Mouse (Mus musculus): ENCODE measurements around the gene Ripply3. TPM values are rescaled to one million over a fixed set of nuclear protein-coding genes. Genes with fewer than 3 reads are reported as not detected.

The Ripply3 gene
- 4.5 and 4.6 TPM in 2 replicates for polyA plus RNA-seq (2015; fragmentation: Nextera tagmentation; extraction: Ambion mirVana)

DNA sequence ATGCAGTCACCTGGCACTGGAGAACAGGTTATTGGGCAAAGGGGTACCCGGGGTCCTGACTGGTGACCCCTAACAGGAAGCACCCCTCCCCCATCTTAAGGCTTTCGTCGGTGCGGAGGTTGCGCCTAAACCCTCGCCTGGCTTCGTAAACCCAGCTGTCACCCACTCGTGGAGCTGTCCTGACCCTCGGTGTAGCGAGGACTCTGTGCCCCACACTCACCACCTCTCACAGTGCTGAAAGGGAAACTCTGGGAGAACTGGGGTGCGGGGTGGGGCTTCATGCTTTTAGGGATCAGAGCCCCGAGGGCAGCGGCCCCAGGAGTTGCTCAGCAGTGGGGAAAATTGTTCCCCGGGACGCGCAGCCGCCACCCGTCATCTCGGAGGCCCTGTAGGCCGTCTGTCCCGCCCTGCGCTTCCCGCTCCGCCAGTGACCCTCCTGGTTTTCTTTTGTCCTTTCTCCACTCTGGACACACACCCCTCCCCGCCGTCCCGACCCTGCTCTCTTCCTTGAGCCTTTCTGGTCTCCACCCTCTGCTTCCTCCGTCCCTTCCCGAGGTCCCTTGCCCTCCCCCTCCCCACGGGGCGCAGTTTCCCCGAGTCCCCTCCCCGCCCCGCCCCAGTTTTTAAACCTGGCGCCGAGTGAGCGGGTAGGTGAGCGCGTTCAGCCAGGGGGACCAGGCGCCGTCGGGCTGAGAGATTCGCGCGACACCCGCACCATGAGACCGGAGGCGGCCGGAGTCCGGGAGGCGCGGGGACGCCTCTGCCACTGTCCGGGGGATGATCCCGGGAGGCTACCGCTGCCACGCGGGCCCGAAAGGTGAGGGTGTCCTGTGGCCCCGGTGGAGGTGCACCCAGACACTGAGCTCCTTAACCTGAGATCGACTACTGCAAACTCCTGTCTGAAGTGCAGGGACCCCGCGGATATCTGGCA lies at the start of gene Ripply3:
Ripply3 (plus strand) TSS at position 640 of the 931 bp plus-strand sequence.
- no peak within 1 kb of the TSS for H3K27ac ChIP-seq (ENCODE audit: low read length)
- WGBS = 2% methylated on average over 63 of the region's 63 CpGs

GRCm38 (mm10) chr16:94283972-94284371 lies 44.2 kb upstream of the Ripply3 start:
- H3K27ac ChIP-seq (ENCODE audit: low read length) = no peak overlapping the region
- H3K9ac ChIP-seq (ENCODE audit: low read depth, low read length) = no peak overlapping the region
- no peak for ATAC-seq
- no peaks in the 10 kb centered on the region for H3K27me3 ChIP-seq (replicated peaks; ENCODE audit: control insufficient read depth, insufficient read depth, low read length)
- no peaks in the 10 kb centered on the region for H3K9me3 ChIP-seq (ENCODE audit: control insufficient read depth, low read length)
- no peaks in the 10 kb centered on the region for H3K36me3 ChIP-seq (ENCODE audit: control insufficient read depth, insufficient read depth, low read length)
- H3K4me3 ChIP-seq (ENCODE audit: low read length) = no peak overlapping the region
- no peak overlapping the region for H3K4me2 ChIP-seq (ENCODE audit: low read depth, low read length)
- peaks cover under 1% of the 10 kb centered on the region; the same call in 1 of the 2 replicates for H3K4me1 ChIP-seq (ENCODE audit: control insufficient read depth, insufficient read depth, low read length)
- WGBS = 94% methylated on average over 3 of the region's 3 CpGs

More for the DNA sequence above, at the start of gene Ripply3:
- Histone ChIP-seq H3K4me3 (ENCODE audit: low read length) (peak within 1 kb of the TSS; percentile 66), H3K4me2 (ENCODE audit: low read depth, low read length) (peak within 1 kb of the TSS; percentile 97), H3K27me3 (replicated peaks; ENCODE audit: control insufficient read depth, insufficient read depth, low read length) (peaks cover 2% of the 10 kb centered on the region; the same call in 1 of the 2 replicates), H3K9me3 (ENCODE audit: control insufficient read depth, low read length) (no peaks in the 10 kb centered on the region), H3K4me1 (ENCODE audit: control insufficient read depth, insufficient read depth, low read length) (peaks cover 11% of the 10 kb centered on the region), H3K9ac (ENCODE audit: low read depth, low read length) (peak within 1 kb of the TSS; percentile 72), H3K36me3 (ENCODE audit: control insufficient read depth, insufficient read depth, low read length) (no peaks in the 10 kb centered on the region)
- peak; percentile 78 for ATAC-seq

DNA sequence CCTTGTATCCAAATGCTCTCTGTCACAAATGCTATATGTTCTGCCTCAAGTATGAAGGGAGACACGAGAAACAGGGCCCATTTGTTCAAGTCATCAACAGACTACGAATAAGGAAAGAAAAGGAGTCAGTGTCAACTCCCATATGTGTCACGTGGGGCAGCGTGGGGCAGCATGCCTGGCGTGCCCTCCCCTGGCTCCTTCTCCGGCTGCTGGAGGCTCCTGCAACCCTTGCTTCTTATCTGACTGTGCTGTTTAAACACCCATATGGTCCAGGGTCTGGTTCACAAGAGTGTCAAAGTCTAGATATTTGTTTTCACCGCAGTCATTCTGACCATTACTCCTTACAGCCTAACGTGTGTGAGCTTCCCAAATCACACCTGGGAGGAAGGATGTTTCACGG lies 40.4 kb upstream of the Ripply3 start:
- Histone ChIP-seq H3K27me3 (replicated peaks; ENCODE audit: control insufficient read depth, insufficient read depth, low read length) (no peaks in the 10 kb centered on the region), H3K27ac (ENCODE audit: low read length) (no peak overlapping the region), H3K9ac (ENCODE audit: low read depth, low read length) (no peak overlapping the region), H3K9me3 (ENCODE audit: control insufficient read depth, low read length) (no peaks in the 10 kb centered on the region), H3K4me2 (ENCODE audit: low read depth, low read length) (no peak overlapping the region), H3K4me3 (ENCODE audit: low read length) (no peak overlapping the region), H3K36me3 (ENCODE audit: control insufficient read depth, insufficient read depth, low read length) (no peaks in the 10 kb centered on the region), H3K4me1 (ENCODE audit: control insufficient read depth, insufficient read depth, low read length) (peaks cover 8% of the 10 kb centered on the region)
- 68% methylated on average over 9 of the region's 9 CpGs for WGBS
- peak; percentile 64 for ATAC-seq

DNA sequence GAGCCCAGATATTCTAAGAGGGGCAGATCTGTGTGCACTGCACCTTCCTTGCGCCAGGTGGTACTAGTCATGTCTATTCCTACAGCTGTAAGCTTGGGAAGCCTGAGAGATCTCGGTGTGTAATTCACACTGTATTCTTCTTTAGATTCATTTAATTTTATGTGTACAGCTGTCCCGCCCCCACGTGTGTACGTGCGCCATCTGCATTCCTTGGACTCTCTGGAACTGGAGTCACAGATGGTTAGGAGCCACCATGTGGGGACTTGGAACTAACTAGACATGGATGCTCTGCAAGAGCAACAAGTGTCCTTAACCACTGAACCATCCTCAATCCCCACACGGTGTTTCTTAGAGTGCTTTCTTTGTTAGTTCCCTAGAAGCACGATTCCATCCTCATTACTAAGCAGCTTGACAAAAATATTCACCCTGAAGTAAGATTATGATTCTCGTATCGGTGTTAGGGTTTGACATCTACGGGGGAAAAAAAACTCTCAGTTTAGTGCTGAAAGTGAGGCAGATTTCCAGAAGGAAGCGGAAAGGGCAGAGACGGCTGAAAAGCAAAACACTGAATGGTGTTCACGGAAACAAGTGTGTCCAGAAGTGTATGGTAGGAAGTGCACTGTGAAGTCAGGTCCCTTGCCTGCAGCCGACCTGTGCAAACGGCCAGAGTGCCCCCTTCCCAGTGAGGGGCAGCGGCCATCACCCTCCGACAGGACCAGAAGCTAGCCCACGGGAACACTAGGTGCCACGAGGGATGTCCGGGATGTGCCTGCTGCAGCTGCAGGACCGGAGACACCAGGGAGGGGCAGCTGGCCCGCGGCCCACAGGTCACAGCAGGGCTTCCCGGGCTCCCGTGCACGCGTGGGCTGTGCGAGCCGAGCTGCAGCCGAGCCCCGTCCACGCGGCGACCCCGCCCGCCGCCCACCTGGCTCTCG lies 38.8 kb upstream of the Ripply3 start:
- Histone ChIP-seq H3K9ac (ENCODE audit: low read depth, low read length) (peak overlapping the region; percentile 89), H3K4me1 (ENCODE audit: control insufficient read depth, insufficient read depth, low read length) (peaks cover 8% of the 10 kb centered on the region), H3K27me3 (replicated peaks; ENCODE audit: control insufficient read depth, insufficient read depth, low read length) (no peaks in the 10 kb centered on the region), H3K27ac (ENCODE audit: low read length) (peak overlapping the region; percentile 72), H3K9me3 (ENCODE audit: control insufficient read depth, low read length) (no peaks in the 10 kb centered on the region), H3K4me3 (ENCODE audit: low read length) (peak overlapping the region; percentile 95), H3K36me3 (ENCODE audit: control insufficient read depth, insufficient read depth, low read length) (no peaks in the 10 kb centered on the region), H3K4me2 (ENCODE audit: low read depth, low read length) (peak overlapping the region; percentile 83)
- WGBS = 10% methylated on average over 39 of the region's 39 CpGs
- ATAC-seq = peak; percentile 58

DNA sequence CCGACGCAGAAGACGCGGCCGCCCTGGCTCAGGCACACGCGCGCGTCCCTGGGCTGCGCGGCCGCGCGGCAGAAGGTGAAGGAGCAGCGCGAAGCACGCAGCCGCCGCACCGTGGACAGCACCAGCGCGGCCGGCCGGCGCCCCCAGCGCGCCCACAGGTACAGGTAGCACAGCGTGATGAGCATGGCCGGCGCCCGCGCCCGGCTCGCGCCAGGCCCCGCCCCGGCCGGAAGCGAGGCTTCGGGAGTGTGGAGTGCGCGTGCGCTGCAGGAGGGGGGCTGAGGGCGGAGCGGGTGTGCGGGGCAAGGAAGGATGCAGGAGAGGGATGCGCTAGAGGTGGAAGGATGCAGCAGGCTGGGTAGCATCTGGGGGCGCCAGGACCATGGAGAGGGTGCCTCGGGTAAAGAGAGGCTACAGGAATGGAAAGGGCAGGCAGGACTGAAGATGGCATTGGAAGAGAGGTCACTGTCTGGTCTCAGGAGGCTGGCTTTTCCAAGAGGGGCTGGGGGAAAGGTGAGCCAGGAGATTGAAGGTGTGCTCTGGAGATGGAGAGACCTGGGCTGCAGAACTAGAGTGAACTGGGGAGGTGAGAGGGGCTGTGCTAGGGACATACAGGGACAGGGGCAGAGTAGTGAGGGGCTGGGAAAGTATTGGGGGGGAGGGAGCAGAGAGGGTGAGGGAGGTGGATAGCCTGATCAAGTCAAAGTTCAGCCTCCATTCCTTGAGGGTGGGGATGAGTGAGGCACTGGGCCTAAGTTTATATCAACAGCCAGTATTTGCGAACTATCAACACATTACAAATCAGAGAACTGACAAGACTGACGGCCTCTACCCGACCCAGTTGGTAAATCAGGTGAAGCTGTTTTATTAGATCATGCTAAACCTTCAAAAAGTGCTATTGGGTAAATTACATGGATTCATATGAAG lies 37.9 kb upstream of the Ripply3 start:
- Histone ChIP-seq H3K27ac (ENCODE audit: low read length) (peak overlapping the region; percentile 72), H3K9ac (ENCODE audit: low read depth, low read length) (peak overlapping the region; percentile 89), H3K9me3 (ENCODE audit: control insufficient read depth, low read length) (no peaks in the 10 kb centered on the region), H3K4me3 (ENCODE audit: low read length) (peak overlapping the region; percentile 95), H3K4me2 (ENCODE audit: low read depth, low read length) (peak overlapping the region; percentile 83), H3K4me1 (ENCODE audit: control insufficient read depth, insufficient read depth, low read length) (peaks cover 8% of the 10 kb centered on the region), H3K27me3 (replicated peaks; ENCODE audit: control insufficient read depth, insufficient read depth, low read length) (no peaks in the 10 kb centered on the region), H3K36me3 (ENCODE audit: control insufficient read depth, insufficient read depth, low read length) (no peaks in the 10 kb centered on the region)
- WGBS = 4% methylated on average over 52 of the region's 52 CpGs
- ATAC-seq = peak; percentile 96

DNA sequence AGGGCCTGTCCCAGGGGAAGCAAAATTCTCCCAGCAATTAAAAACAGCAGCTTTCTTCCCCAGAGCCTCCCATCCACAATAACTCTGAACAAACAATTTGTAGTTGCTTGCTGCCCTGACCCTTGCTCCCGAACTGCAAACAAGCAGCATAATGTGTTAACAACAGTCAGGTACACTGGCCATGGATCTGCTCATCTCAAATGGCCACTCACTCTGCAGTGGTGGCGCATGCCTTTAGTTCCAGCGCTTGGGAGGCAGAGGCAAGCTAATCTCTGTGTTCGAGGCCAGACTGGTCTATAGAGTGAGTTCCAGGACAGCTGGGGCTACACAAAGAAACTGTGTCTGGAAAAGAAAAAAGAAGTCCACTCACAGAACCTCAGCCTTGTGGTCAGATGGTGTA lies 37.1 kb upstream of the Ripply3 start:
- Histone ChIP-seq H3K4me3 (ENCODE audit: low read length) (no peak overlapping the region), H3K4me1 (ENCODE audit: control insufficient read depth, insufficient read depth, low read length) (peaks cover 8% of the 10 kb centered on the region), H3K4me2 (ENCODE audit: low read depth, low read length) (no peak overlapping the region), H3K9me3 (ENCODE audit: control insufficient read depth, low read length) (no peaks in the 10 kb centered on the region), H3K27me3 (replicated peaks; ENCODE audit: control insufficient read depth, insufficient read depth, low read length) (no peaks in the 10 kb centered on the region), H3K27ac (ENCODE audit: low read length) (no peak overlapping the region), H3K9ac (ENCODE audit: low read depth, low read length) (no peak overlapping the region), H3K36me3 (ENCODE audit: control insufficient read depth, insufficient read depth, low read length) (no peaks in the 10 kb centered on the region)
- 84% methylated on average over 4 of the region's 4 CpGs for WGBS
- ATAC-seq = no peak

DNA sequence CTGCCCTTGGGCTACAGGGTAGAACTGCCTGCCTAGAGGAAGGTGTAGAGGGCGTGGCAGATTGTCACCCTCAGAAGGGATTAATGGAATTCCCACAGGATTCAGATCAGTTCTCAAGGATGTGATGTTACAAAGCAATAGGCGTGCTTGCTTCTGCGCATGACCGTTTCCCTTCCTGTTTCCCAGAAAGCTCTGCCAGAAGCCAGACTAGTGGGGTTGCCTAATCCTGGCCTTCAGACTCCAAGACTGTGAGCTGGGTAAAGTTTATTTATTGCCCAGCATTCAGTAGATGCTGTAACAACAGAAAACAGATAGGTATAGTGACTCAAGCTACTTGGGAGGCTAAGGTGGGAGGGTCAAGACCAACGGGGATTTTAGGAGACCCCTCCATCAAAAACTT lies 30.1 kb upstream of the Ripply3 start:
- H3K9ac ChIP-seq (ENCODE audit: low read depth, low read length) = no peak overlapping the region
- no peaks in the 10 kb centered on the region for H3K9me3 ChIP-seq (ENCODE audit: control insufficient read depth, low read length)
- no peaks in the 10 kb centered on the region for H3K36me3 ChIP-seq (ENCODE audit: control insufficient read depth, insufficient read depth, low read length)
- H3K27me3 ChIP-seq (replicated peaks; ENCODE audit: control insufficient read depth, insufficient read depth, low read length) = no peaks in the 10 kb centered on the region
- no peak overlapping the region for H3K27ac ChIP-seq (ENCODE audit: low read length)
- H3K4me1 ChIP-seq (ENCODE audit: control insufficient read depth, insufficient read depth, low read length) = peaks cover 12% of the 10 kb centered on the region
- no peak overlapping the region for H3K4me2 ChIP-seq (ENCODE audit: low read depth, low read length)
- WGBS = 90% methylated on average over 5 of the region's 5 CpGs
- no peak overlapping the region for H3K4me3 ChIP-seq (ENCODE audit: low read length)
- ATAC-seq = no peak

DNA sequence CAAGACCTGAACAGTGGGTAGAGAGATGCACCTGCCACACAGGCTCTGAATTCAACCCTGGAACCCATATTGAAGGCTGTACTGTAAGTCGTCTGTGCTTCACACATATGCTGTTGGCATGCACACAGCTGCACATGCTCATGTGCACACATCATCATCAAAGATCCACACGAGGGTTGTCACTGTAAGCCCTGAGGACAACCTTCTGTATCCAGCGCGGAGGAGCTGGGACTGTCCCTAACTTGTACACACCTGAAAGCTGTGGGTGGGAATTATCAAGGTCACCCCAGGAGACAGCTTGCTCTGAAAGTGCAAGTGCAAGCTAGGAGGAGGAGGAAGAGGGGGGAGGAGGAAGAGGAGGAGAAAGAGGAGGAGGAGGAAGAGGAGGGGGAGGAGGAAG lies 29.0 kb upstream of the Ripply3 start:
- no peak overlapping the region for H3K27ac ChIP-seq (ENCODE audit: low read length)
- no peak overlapping the region for H3K9ac ChIP-seq (ENCODE audit: low read depth, low read length)
- H3K36me3 ChIP-seq (ENCODE audit: control insufficient read depth, insufficient read depth, low read length) = no peaks in the 10 kb centered on the region
- no peak for ATAC-seq
- no peaks in the 10 kb centered on the region for H3K27me3 ChIP-seq (replicated peaks; ENCODE audit: control insufficient read depth, insufficient read depth, low read length)
- no peak overlapping the region for H3K4me3 ChIP-seq (ENCODE audit: low read length)
- WGBS = 70% methylated on average over 4 of the region's 4 CpGs
- H3K4me2 ChIP-seq (ENCODE audit: low read depth, low read length) = no peak overlapping the region
- no peaks in the 10 kb centered on the region for H3K9me3 ChIP-seq (ENCODE audit: control insufficient read depth, low read length)
- H3K4me1 ChIP-seq (ENCODE audit: control insufficient read depth, insufficient read depth, low read length) = peaks cover 13% of the 10 kb centered on the region
